ENCODE assay signal across 8 mouse cellular contexts in the genomic region with DNA sequence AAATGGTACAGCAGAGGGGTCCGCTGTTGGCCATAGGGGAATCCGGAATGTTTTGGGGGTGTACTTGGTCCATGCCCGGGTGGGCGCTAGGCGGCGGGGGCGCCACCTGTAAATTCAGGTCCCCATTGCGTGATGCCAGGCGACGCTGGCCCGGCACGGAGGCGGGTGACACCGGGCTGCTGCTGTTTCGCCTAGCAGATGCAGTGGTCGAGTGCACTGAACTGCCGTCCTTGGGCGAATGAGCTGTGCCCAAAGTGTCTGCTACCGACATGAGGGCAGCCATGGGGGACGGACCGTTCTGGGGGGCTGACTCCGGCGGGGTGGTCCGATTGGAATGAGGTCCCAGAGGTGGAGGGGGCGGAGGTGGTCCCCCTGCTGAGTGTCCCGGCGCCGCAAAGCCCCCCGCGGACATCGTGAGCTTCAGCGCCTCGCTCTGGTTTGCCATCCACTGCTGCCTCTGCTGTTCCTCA. TPM values are rescaled to one million over a fixed set of nuclear protein-coding genes. Genes with fewer than 3 reads are reported as not detected.
DNase-seq lines count a peak whose midpoint lies in the region; ATAC-seq lines count a peak whose summit lies in the region.

No protein-coding gene starts in this region.

- DNase-seq in midbrain, embryonic 14.5 days, result peak; percentile 63
- no peak for DNase-seq in B cell, adult 2 months
- no peak for DNase-seq in frontal cortex, postnatal 10 days (ENCODE audit: low spot score in 2 of 2)
- DNase-seq in yolk sac, embryonic 10.5 days (ENCODE audit: low spot score), result no peak

- peak overlapping the region; percentile 99 for H3K4me3 ChIP-seq in megakaryocyte, embryonic 14.5 days (replicated peaks)
- H3K4me3 ChIP-seq in embryonic facial prominence, embryonic 13.5 days, result peak overlapping the region; percentile 91
- H3K4me3 ChIP-seq in intestine, embryonic 16.5 days (ENCODE audit: low read length), result peak overlapping the region; percentile 82
- peak overlapping the region; percentile 98 for H3K4me3 ChIP-seq in midbrain, embryonic 14.5 days (replicated peaks; ENCODE audit: low read depth, low read length)

- peak overlapping the region; percentile 100 for H3K27ac ChIP-seq in embryonic facial prominence, embryonic 13.5 days
- no peak overlapping the region for H3K27ac ChIP-seq in intestine, embryonic 16.5 days (ENCODE audit: low read length)
- H3K27ac ChIP-seq in midbrain, embryonic 14.5 days (replicated peaks; ENCODE audit: low read depth, low read length), result peak overlapping the region; percentile 98

- peak overlapping the region; percentile 97 for H3K4me2 ChIP-seq in embryonic facial prominence, embryonic 13.5 days
- H3K4me2 ChIP-seq in intestine, embryonic 16.5 days (ENCODE audit: low read depth, low read length), result peak overlapping the region; percentile 86
- H3K4me2 ChIP-seq in midbrain, embryonic 14.5 days (ENCODE audit: low read length), result peak overlapping the region; percentile 82

- H3K36me3 ChIP-seq in megakaryocyte, embryonic 14.5 days (replicated peaks; ENCODE audit: low read length), result peaks cover 23% of the 10 kb centered on the region
- peaks cover 18% of the 10 kb centered on the region for H3K36me3 ChIP-seq in embryonic facial prominence, embryonic 13.5 days
- peaks cover 2% of the 10 kb centered on the region; the same call in 1 of the 2 replicates for H3K36me3 ChIP-seq in intestine, embryonic 16.5 days (ENCODE audit: control insufficient read depth, insufficient read depth, low read length)
- peaks cover 22% of the 10 kb centered on the region; the same call in 1 of the 2 replicates for H3K36me3 ChIP-seq in midbrain, embryonic 14.5 days (ENCODE audit: control insufficient read depth, insufficient read depth, low read length)

- peaks cover 5% of the 10 kb centered on the region for H3K27me3 ChIP-seq in megakaryocyte, embryonic 14.5 days (replicated peaks)
- no peaks in the 10 kb centered on the region for H3K27me3 ChIP-seq in embryonic facial prominence, embryonic 13.5 days
- H3K27me3 ChIP-seq in intestine, embryonic 16.5 days (replicated peaks; ENCODE audit: control insufficient read depth, insufficient read depth, low read length), result no peaks in the 10 kb centered on the region
- H3K27me3 ChIP-seq in midbrain, embryonic 14.5 days (ENCODE audit: control insufficient read depth, insufficient read depth, low read length), result no peaks in the 10 kb centered on the region

- ATAC-seq in megakaryocyte, adult 5-6 weeks (ENCODE audit: poor library complexity, severe bottlenecking), result no peak
- no peak for ATAC-seq in embryonic facial prominence, embryonic 13.5 days (ENCODE audit: insufficient number of reproducible peaks, insufficient read depth, low FRiP score, low TSS enrichment, low read depth)
- ATAC-seq in intestine, embryonic 16.5 days, result no peak
- no peak for ATAC-seq in midbrain, embryonic 14.5 days (ENCODE audit: low FRiP score, low TSS enrichment)

- peaks cover 76% of the 10 kb centered on the region for H3K4me1 ChIP-seq in megakaryocyte, embryonic 14.5 days
- H3K4me1 ChIP-seq in embryonic facial prominence, embryonic 13.5 days, result peaks cover 48% of the 10 kb centered on the region
- H3K4me1 ChIP-seq in intestine, embryonic 16.5 days (ENCODE audit: control insufficient read depth, insufficient read depth, low read length), result peaks cover 31% of the 10 kb centered on the region
- peaks cover 45% of the 10 kb centered on the region for H3K4me1 ChIP-seq in midbrain, embryonic 14.5 days (ENCODE audit: control insufficient read depth, insufficient read depth, low read length)

- 7% methylated on average over 33 of the region's 33 CpGs for WGBS in embryonic facial prominence, embryonic 13.5 days
- 19% methylated on average over 32 of the region's 33 CpGs for WGBS in intestine, embryonic 16.5 days
- WGBS in midbrain, embryonic 14.5 days, result 2% methylated on average over 31 of the region's 33 CpGs

- peak overlapping the region; percentile 99 for H3K9ac ChIP-seq in embryonic facial prominence, embryonic 13.5 days
- peak overlapping the region; percentile 96 for H3K9ac ChIP-seq in intestine, embryonic 16.5 days (ENCODE audit: low read depth, low read length)
- peak overlapping the region; percentile 100 for H3K9ac ChIP-seq in midbrain, embryonic 14.5 days (replicated peaks; ENCODE audit: low read length)

- H3K9me3 ChIP-seq in megakaryocyte, embryonic 14.5 days, result no peaks in the 10 kb centered on the region
- no peaks in the 10 kb centered on the region for H3K9me3 ChIP-seq in embryonic facial prominence, embryonic 13.5 days
- no peaks in the 10 kb centered on the region for H3K9me3 ChIP-seq in intestine, embryonic 16.5 days (ENCODE audit: control insufficient read depth, low read length)
- H3K9me3 ChIP-seq in midbrain, embryonic 14.5 days (ENCODE audit: control insufficient read depth, low read length), result no peaks in the 10 kb centered on the region

RNA-seq across cellular contexts. Expression of a gene that starts 2.8 kb away (rescaled TPM):
- polyA plus RNA-seq in megakaryocyte, embryonic 14.5 days (2012; ENCODE audit: insufficient read depth, low replicate concordance), result 32.7 and 46.2 TPM in 2 replicates
- total RNA-seq in megakaryocyte, adult 5-6 weeks (2015), result 3.0 and 3.6 TPM in 2 replicates
- total RNA-seq in megakaryocyte, adult 5-6 weeks (2017), result 1.4 and 3.5 TPM in 2 replicates
- polyA plus RNA-seq in embryonic facial prominence, embryonic 13.5 days (2015; fragmentation: Nextera tagmentation; extraction: Ambion mirVana), result 36.5 and 37.7 TPM in 2 replicates
- 8.2 and 10.9 TPM in 2 replicates for polyA plus RNA-seq in intestine, embryonic 16.5 days (2015; fragmentation: Nextera tagmentation; extraction: Ambion mirVana)
- 71.6 and 80.2 TPM in 2 replicates for polyA plus RNA-seq in midbrain, embryonic 14.5 days (2014; fragmentation: Nextera tagmentation; extraction: Ambion mirVana)
